Mouse (Mus musculus): ENCODE measurements around the gene Gm42372. TPM values are rescaled to one million over a fixed set of nuclear protein-coding genes. Genes with fewer than 3 reads are reported as not detected.

Gene Gm42372
- 0.04 TPM in 2 replicates for polyA plus RNA-seq (2015; fragmentation: Nextera tagmentation; extraction: Ambion mirVana)

GRCm38 (mm10) chr7:16982859-16983568 is at the start of gene Gm42372:
TSS of gene Gm42372 (plus strand) at chr7:16983086.
- no peaks in the 10 kb centered on the region for H3K9me3 ChIP-seq (replicated peaks; ENCODE audit: control insufficient read depth, low read length)
- H3K27me3 ChIP-seq (ENCODE audit: control insufficient read depth, insufficient read depth, low read depth, low read length), result no peaks in the 10 kb centered on the region
- no peak within 1 kb of the TSS for H3K9ac ChIP-seq (ENCODE audit: low read depth, low read length)
- no peak for ATAC-seq (ENCODE audit: low read depth)
- H3K4me2 ChIP-seq (ENCODE audit: low read depth, low read length), result no peak within 1 kb of the TSS
- WGBS (ENCODE audit: insufficient replicate concordance), result 28% methylated on average over 26 of the region's 26 CpGs
- peaks cover 16% of the 10 kb centered on the region for H3K4me1 ChIP-seq (ENCODE audit: control insufficient read depth, low read depth, low read length)
- no peaks in the 10 kb centered on the region for H3K36me3 ChIP-seq (ENCODE audit: control insufficient read depth, insufficient read depth)
- H3K27ac ChIP-seq (ENCODE audit: low read length), result no peak within 1 kb of the TSS
- no peak within 1 kb of the TSS for H3K4me3 ChIP-seq (ENCODE audit: low read depth, low read length)

DNA sequence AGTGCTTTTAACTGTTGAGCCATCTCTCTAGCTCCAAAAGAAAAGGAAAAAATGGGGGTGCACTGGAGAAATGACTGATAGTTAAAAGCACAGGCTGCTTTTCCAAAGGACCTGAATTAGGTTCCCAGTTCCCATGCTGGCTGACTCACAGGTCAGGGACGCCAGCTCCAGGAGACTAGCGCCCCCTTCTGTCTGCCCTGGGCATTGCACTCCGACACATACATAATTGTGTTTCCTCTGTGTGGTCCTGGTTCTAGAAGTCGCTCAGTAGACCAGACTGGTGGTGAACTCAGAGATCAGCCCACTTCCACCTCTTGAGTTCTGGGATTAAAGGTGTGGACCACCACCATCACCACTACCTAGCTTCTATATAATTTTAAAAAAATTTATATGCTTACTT is 45.6 kb upstream of the Gm42372 start:
- Histone ChIP-seq H3K36me3 (ENCODE audit: control insufficient read depth, insufficient read depth) (no peaks in the 10 kb centered on the region), H3K9me3 (replicated peaks; ENCODE audit: control insufficient read depth, low read length) (no peaks in the 10 kb centered on the region), H3K9ac (ENCODE audit: low read depth, low read length) (no peak overlapping the region), H3K4me3 (ENCODE audit: low read depth, low read length) (no peak overlapping the region), H3K4me1 (ENCODE audit: control insufficient read depth, low read depth, low read length) (no peaks in the 10 kb centered on the region), H3K27me3 (ENCODE audit: control insufficient read depth, insufficient read depth, low read depth, low read length) (no peaks in the 10 kb centered on the region; the same call in 1 of the 2 replicates), H3K4me2 (ENCODE audit: low read depth, low read length) (no peak overlapping the region), H3K27ac (ENCODE audit: low read length) (no peak overlapping the region)
- ATAC-seq (ENCODE audit: low read depth), result no peak
- WGBS (ENCODE audit: insufficient replicate concordance), result 42% methylated on average over 4 of the region's 4 CpGs

DNA sequence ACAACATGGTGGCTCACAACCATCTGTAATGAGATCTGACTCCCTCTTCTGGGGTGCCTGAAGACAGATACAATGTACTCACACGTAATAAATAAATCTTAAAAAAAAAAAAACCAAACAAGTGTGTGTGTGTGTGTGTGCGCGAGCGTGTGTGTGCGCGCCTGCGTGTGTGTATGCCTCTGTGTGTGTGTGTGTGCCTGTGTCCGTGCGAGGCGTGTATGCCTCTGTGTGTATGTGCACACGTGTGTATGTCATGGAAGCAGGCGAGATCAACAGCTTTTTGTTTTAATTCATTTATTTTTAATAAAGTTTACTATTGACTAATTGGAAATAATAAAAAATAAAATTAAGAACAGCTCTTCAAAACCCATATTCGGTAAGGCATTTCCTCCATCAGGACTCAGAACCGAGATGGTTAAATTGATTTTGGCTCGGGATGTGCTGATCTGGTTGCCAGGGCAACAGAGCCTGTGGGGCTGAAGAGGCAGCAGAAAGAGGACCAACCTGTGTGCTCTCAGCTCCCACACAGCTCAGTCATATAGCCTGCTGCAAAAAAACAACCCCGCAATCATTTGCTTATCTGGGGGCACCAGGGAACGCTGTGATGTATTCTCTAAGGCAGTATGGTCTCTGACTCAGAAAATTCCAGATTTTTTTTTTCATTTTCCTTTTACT is 44.6 kb upstream of the Gm42372 start:
- H3K4me2 ChIP-seq (ENCODE audit: low read depth, low read length), result no peak overlapping the region
- 62% methylated on average over 17 of the region's 17 CpGs for WGBS (ENCODE audit: insufficient replicate concordance)
- no peak for ATAC-seq (ENCODE audit: low read depth)

GRCm38 (mm10) chr7:16940292-16940691 is 42.6 kb upstream of the Gm42372 start:
- Histone ChIP-seq H3K36me3 (ENCODE audit: control insufficient read depth, insufficient read depth) (no peaks in the 10 kb centered on the region), H3K4me1 (ENCODE audit: control insufficient read depth, low read depth, low read length) (no peaks in the 10 kb centered on the region), H3K27ac (ENCODE audit: low read length) (no peak overlapping the region), H3K4me2 (ENCODE audit: low read depth, low read length) (no peak overlapping the region), H3K9ac (ENCODE audit: low read depth, low read length) (no peak overlapping the region), H3K27me3 (ENCODE audit: control insufficient read depth, insufficient read depth, low read depth, low read length) (peaks cover 20% of the 10 kb centered on the region), H3K9me3 (replicated peaks; ENCODE audit: control insufficient read depth, low read length) (no peaks in the 10 kb centered on the region), H3K4me3 (ENCODE audit: low read depth, low read length) (no peak overlapping the region)
- ATAC-seq (ENCODE audit: low read depth), result no peak
- WGBS (ENCODE audit: insufficient replicate concordance), result 45% methylated on average over 7 of the region's 7 CpGs

More for the DNA sequence above, 44.6 kb upstream of the Gm42372 start:
- Histone ChIP-seq H3K27me3 (ENCODE audit: control insufficient read depth, insufficient read depth, low read depth, low read length) (peaks cover 2% of the 10 kb centered on the region; the same call in 1 of the 2 replicates), H3K27ac (ENCODE audit: low read length) (no peak overlapping the region), H3K4me1 (ENCODE audit: control insufficient read depth, low read depth, low read length) (no peaks in the 10 kb centered on the region), H3K4me3 (ENCODE audit: low read depth, low read length) (no peak overlapping the region), H3K9ac (ENCODE audit: low read depth, low read length) (no peak overlapping the region), H3K9me3 (replicated peaks; ENCODE audit: control insufficient read depth, low read length) (no peaks in the 10 kb centered on the region), H3K36me3 (ENCODE audit: control insufficient read depth, insufficient read depth) (no peaks in the 10 kb centered on the region)

- H3K9ac ChIP-seq (ENCODE audit: low read depth, low read length), result no peak overlapping the region
- no peak overlapping the region for H3K4me3 ChIP-seq (ENCODE audit: low read depth, low read length)
- H3K9me3 ChIP-seq (replicated peaks; ENCODE audit: control insufficient read depth, low read length), result no peaks in the 10 kb centered on the region
- H3K27ac ChIP-seq (ENCODE audit: low read length), result no peak overlapping the region
- H3K4me2 ChIP-seq (ENCODE audit: low read depth, low read length), result no peak overlapping the region
- H3K4me1 ChIP-seq (ENCODE audit: control insufficient read depth, low read depth, low read length), result no peaks in the 10 kb centered on the region
- H3K27me3 ChIP-seq (ENCODE audit: control insufficient read depth, insufficient read depth, low read depth, low read length), result peaks cover 46% of the 10 kb centered on the region
- no peaks in the 10 kb centered on the region for H3K36me3 ChIP-seq (ENCODE audit: control insufficient read depth, insufficient read depth)
- ATAC-seq (ENCODE audit: low read depth), result no peak
- WGBS (ENCODE audit: insufficient replicate concordance), result 32% methylated on average over 4 of the region's 4 CpGs
Observed at GRCm38 (mm10) chr7:16942861-16943260, 40.0 kb upstream of the Gm42372 start.

DNA sequence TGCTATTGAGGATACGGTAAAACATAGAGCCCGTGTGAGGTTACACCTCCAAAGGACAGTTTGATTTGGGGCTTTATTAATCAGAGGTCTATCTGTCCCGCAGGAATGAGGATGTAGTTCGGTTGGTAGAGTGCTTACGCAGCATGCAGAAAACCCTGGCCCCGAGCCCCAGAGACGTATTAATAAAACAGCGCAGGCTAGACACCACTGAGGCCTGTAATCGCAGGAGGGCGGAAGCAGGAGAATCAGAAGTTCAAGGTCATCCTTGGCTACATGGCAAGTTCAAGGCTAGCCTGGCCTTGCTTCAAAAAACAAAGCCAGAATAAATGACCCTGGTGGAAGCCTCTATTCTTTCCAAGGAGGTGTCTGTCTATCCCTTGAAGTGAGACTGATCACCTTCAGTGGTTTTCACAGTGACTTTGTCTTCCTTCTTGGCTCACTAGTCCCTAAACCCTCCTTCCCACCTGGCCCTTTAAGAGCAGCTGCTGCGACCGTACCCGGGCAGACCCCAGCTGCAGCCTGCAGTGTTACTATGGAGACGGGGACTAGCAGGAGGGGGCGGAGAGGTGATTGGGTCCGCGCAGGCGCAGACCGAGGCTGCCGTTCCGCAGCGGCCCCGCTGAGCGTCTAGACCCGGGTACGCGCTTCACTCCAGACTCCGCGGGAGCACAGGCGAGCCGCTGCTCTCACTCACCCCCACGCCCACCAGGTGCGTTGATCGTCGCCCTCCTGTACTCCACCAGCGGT is 38.7 kb upstream of the Gm42372 start, which contains the start of gene Pnmal2:
TSS of gene Pnmal2 (plus strand) at position 622 of the 747 bp plus-strand sequence.
- ATAC-seq (ENCODE audit: low read depth), result peak; percentile 58; the same call in 1 of the 2 replicates
- peak within 1 kb of the TSS; percentile 48 for H3K4me3 ChIP-seq (ENCODE audit: low read depth, low read length)
- no peak within 1 kb of the TSS for H3K27ac ChIP-seq (ENCODE audit: low read length)
- H3K9ac ChIP-seq (ENCODE audit: low read depth, low read length), result peak within 1 kb of the TSS; percentile 35; the same call in 1 of the 2 replicates
- WGBS (ENCODE audit: insufficient replicate concordance), result 18% methylated on average over 36 of the region's 36 CpGs
- H3K4me1 ChIP-seq (ENCODE audit: control insufficient read depth, low read depth, low read length), result no peaks in the 10 kb centered on the region
- peaks cover 58% of the 10 kb centered on the region for H3K27me3 ChIP-seq (ENCODE audit: control insufficient read depth, insufficient read depth, low read depth, low read length)
- H3K4me2 ChIP-seq (ENCODE audit: low read depth, low read length), result peak within 1 kb of the TSS; percentile 58
- H3K9me3 ChIP-seq (replicated peaks; ENCODE audit: control insufficient read depth, low read length), result no peaks in the 10 kb centered on the region
- no peaks in the 10 kb centered on the region for H3K36me3 ChIP-seq (ENCODE audit: control insufficient read depth, insufficient read depth)

DNA sequence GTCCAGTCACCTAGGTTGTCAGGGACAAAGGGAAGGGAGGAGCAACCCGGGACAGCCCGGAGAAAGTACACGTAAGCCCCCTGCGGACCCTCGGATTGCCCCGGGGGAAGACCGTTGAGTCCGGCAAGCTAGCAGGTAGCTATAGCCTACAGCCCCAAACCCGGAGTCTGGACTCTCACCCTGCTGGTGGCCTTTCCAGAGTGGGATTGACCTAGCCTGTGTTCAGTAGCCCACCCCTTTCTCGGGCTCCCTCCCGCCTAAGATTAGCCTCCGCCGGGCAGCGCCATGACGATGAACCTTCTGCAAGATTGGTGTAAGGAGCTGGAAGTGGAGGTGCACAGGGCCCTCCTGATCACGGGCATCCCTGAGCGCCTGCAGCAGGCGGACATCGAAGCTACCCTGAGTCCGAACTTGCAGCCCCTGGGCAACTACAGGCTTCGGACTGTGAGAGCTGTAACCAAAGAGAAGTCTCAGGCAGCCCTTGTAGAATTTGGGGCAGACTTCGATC is 38.0 kb upstream of the Gm42372 start:
- Histone ChIP-seq H3K4me2 (ENCODE audit: low read depth, low read length) (peak overlapping the region; percentile 58), H3K4me3 (ENCODE audit: low read depth, low read length) (peak overlapping the region; percentile 48), H3K4me1 (ENCODE audit: control insufficient read depth, low read depth, low read length) (peaks cover 2% of the 10 kb centered on the region; the same call in 1 of the 2 replicates), H3K36me3 (ENCODE audit: control insufficient read depth, insufficient read depth) (no peaks in the 10 kb centered on the region), H3K9ac (ENCODE audit: low read depth, low read length) (peak overlapping the region; percentile 35; the same call in 1 of the 2 replicates), H3K27me3 (ENCODE audit: control insufficient read depth, insufficient read depth, low read depth, low read length) (peaks cover 64% of the 10 kb centered on the region), H3K9me3 (replicated peaks; ENCODE audit: control insufficient read depth, low read length) (no peaks in the 10 kb centered on the region), H3K27ac (ENCODE audit: low read length) (no peak overlapping the region)
- 2% methylated on average over 22 of the region's 22 CpGs for WGBS (ENCODE audit: insufficient replicate concordance)
- no peak for ATAC-seq (ENCODE audit: low read depth)

DNA sequence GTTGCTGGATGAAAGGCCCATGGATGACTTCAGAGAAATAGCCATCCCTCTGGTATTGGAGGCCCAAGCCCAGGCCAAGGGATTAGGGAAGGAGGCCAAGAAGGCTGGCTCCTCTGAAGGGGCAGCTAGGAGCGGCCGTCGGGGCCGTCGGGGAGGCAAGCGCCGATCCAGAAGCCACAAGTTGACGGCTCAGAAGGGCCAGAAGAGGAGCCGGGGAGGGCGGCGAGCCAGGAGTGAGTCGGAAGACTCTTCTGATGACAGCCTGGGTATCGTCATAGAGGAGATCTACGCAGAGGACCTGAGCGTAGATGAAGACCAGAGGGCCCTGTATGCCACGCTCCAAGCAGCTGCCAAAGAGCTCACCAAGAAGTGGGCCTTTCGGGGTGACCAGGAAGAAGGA is 37.5 kb upstream of the Gm42372 start:
- H3K36me3 ChIP-seq (ENCODE audit: control insufficient read depth, insufficient read depth), result no peaks in the 10 kb centered on the region
- no peak for ATAC-seq (ENCODE audit: low read depth)
- H3K4me3 ChIP-seq (ENCODE audit: low read depth, low read length), result no peak overlapping the region
- H3K4me1 ChIP-seq (ENCODE audit: control insufficient read depth, low read depth, low read length), result peaks cover 6% of the 10 kb centered on the region
- H3K4me2 ChIP-seq (ENCODE audit: low read depth, low read length), result no peak overlapping the region
- 10% methylated on average over 17 of the region's 17 CpGs for WGBS (ENCODE audit: insufficient replicate concordance)
- no peaks in the 10 kb centered on the region for H3K9me3 ChIP-seq (replicated peaks; ENCODE audit: control insufficient read depth, low read length)
- peaks cover 66% of the 10 kb centered on the region for H3K27me3 ChIP-seq (ENCODE audit: control insufficient read depth, insufficient read depth, low read depth, low read length)
- H3K9ac ChIP-seq (ENCODE audit: low read depth, low read length), result no peak overlapping the region
- no peak overlapping the region for H3K27ac ChIP-seq (ENCODE audit: low read length)
